8 mouse cellular contexts compared by ENCODE assay signal in genomic region chr11:115564064-115564809, GRCm38 (mm10). TPM values are rescaled to one million over a fixed set of nuclear protein-coding genes. Genes with fewer than 3 reads are reported as not detected.
DNase-seq lines count a peak whose midpoint lies in the region; ATAC-seq and TF ChIP-seq lines count a peak whose summit lies in the region.

TSS of gene Nup85 (plus strand) at chr11:115564434.

- peak; percentile 94 for ATAC-seq in forebrain, postnatal 0 days
- ATAC-seq in lung, embryonic 15.5 days (ENCODE audit: borderline replicate concordance, extremely low read depth, low FRiP score, low TSS enrichment) = peak; percentile 90

- peaks cover 29% of the 10 kb centered on the region for H3K79me2 ChIP-seq in MEL (ENCODE audit: control insufficient read depth, insufficient read depth, low read length, poor library complexity)

- no peak for TF ChIP-seq EP300 in MEL (IDR thresholded peaks at IDR 0.05; ENCODE audit: low read depth in 1 of 2, low read length in 2 of 2)

- under 1% methylated on average over 42 of the region's 42 CpGs for WGBS in cerebellum, adult 2 months
- WGBS in forebrain, postnatal 0 days = under 1% methylated on average over 42 of the region's 42 CpGs
- under 1% methylated on average over 42 of the region's 42 CpGs for WGBS in lung, embryonic 15.5 days

- no peaks in the 10 kb centered on the region for H3K27me3 ChIP-seq in MEL (ENCODE audit: control insufficient read depth in 1 of 2, insufficient read depth in 2 of 2, low read length in 2 of 2)
- no peaks in the 10 kb centered on the region for H3K27me3 ChIP-seq in cerebellum, adult 2 months (ENCODE audit: control insufficient read depth, insufficient read depth, low read length)
- no peaks in the 10 kb centered on the region for H3K27me3 ChIP-seq in forebrain, postnatal 0 days (ENCODE audit: insufficient read depth, low read length)
- H3K27me3 ChIP-seq in lung, embryonic 15.5 days = no peaks in the 10 kb centered on the region

- peak; percentile 97 to 98 for TF ChIP-seq POLR2A in MEL (IDR thresholded peaks at IDR 0.05; ENCODE audit: control insufficient read depth in 1 of 2, insufficient read depth in 1 of 2, low read depth in 1 of 2, low read length in 2 of 2, poor library complexity in 1 of 2)
- TF ChIP-seq POLR2A in cerebellum, adult 2 months (IDR thresholded peaks at IDR 0.05; ENCODE audit: borderline replicate concordance, insufficient read depth, low read length) = peak; percentile 75; the same call in 1 of the 2 replicates

- H3K9me3 ChIP-seq in MEL (replicated peaks; ENCODE audit: insufficient read depth, low read length) = no peaks in the 10 kb centered on the region
- no peaks in the 10 kb centered on the region for H3K9me3 ChIP-seq in forebrain, postnatal 0 days (ENCODE audit: low read length)
- no peaks in the 10 kb centered on the region for H3K9me3 ChIP-seq in lung, embryonic 15.5 days

- peaks cover 15 to 16% of the 10 kb centered on the region in 2 experiments for H3K36me3 ChIP-seq in MEL (ENCODE audit: control insufficient read depth in 1 of 2, insufficient read depth in 2 of 2, low read length in 2 of 2)
- peaks cover 23% of the 10 kb centered on the region for H3K36me3 ChIP-seq in forebrain, postnatal 0 days (ENCODE audit: insufficient read depth)
- peaks cover 33% of the 10 kb centered on the region for H3K36me3 ChIP-seq in lung, embryonic 15.5 days

- DNase-seq in MEL (ENCODE audit: low read depth, low spot score) = peak; percentile 100
- peak; percentile 96 to 98 for DNase-seq in cerebellum, adult 2 months
- peak; percentile 99 for DNase-seq in forebrain, postnatal 0 days
- peak; percentile 99 for DNase-seq in heart, postnatal 4 days
- DNase-seq in layer of hippocampus, adult 8-10 months (ENCODE audit: low spot score in 2 of 2) = peak; percentile 95 to 98
- DNase-seq in ovary, adult 18-20 months (ENCODE audit: low spot score) = peak; percentile 94
- DNase-seq in thymus, postnatal 0 days (ENCODE audit: low spot score) = peak; percentile 97

- peak in 1 of 3 experiments; percentile 35; a peak in 2 of 6 replicates for TF ChIP-seq CTCF in MEL (IDR thresholded peaks at IDR 0.05 in 2 of 3, conservative IDR thresholded peaks at IDR 0.05 in 1 of 3; ENCODE audit: control insufficient read depth in 1 of 3, insufficient read depth in 1 of 3, low read depth in 2 of 3, low read length in 3 of 3, poor library complexity in 1 of 3, severe bottlenecking in 1 of 3)
- no peak for TF ChIP-seq CTCF in cerebellum, adult 2 months (IDR thresholded peaks at IDR 0.05; ENCODE audit: borderline replicate concordance, insufficient read depth, low read depth, low read length)
- TF ChIP-seq CTCF in forebrain, postnatal 0 days (IDR thresholded peaks at IDR 0.05; ENCODE audit: low read depth) = no peak; the same call in 1 of the 2 replicates

- peak within 1 kb of the TSS; percentile 63 for H3K4me2 ChIP-seq in forebrain, postnatal 0 days (ENCODE audit: low read depth)
- H3K4me2 ChIP-seq in lung, embryonic 15.5 days = peak within 1 kb of the TSS; percentile 74

- peak within 1 kb of the TSS; percentile 71 to 75 for H3K4me3 ChIP-seq in MEL (ENCODE audit: control insufficient read depth in 1 of 2, insufficient read depth in 1 of 2, low read depth in 2 of 2, low read length in 2 of 2)
- peak within 1 kb of the TSS; percentile 89 for H3K4me3 ChIP-seq in cerebellum, adult 2 months (replicated peaks; ENCODE audit: insufficient read depth, low read depth, low read length)
- H3K4me3 ChIP-seq in forebrain, postnatal 0 days (ENCODE audit: low read depth, low read length) = peak within 1 kb of the TSS; percentile 73
- H3K4me3 ChIP-seq in lung, embryonic 15.5 days = peak within 1 kb of the TSS; percentile 86

- peak within 1 kb of the TSS; percentile 86 for H3K27ac ChIP-seq in MEL (ENCODE audit: control insufficient read depth, low read depth, low read length)
- peak within 1 kb of the TSS; percentile 93 for H3K27ac ChIP-seq in cerebellum, adult 2 months (ENCODE audit: insufficient read depth, low read length)
- peak within 1 kb of the TSS; percentile 76 for H3K27ac ChIP-seq in forebrain, postnatal 0 days (ENCODE audit: low read depth, low read length)
- peak within 1 kb of the TSS; percentile 86 for H3K27ac ChIP-seq in lung, embryonic 15.5 days

- H3K9ac ChIP-seq in MEL (ENCODE audit: control insufficient read depth, low read depth, low read length, poor library complexity, severe bottlenecking) = peak within 1 kb of the TSS; percentile 76
- peak within 1 kb of the TSS; percentile 69 for H3K9ac ChIP-seq in forebrain, postnatal 0 days
- peak within 1 kb of the TSS; percentile 70 for H3K9ac ChIP-seq in lung, embryonic 15.5 days

- peaks cover 0 to 12% of the 10 kb centered on the region in 2 experiments; a peak in 2 of 4 replicates for H3K4me1 ChIP-seq in MEL (ENCODE audit: control insufficient read depth in 1 of 2, insufficient read depth in 2 of 2, low read length in 2 of 2)
- no peaks in the 10 kb centered on the region for H3K4me1 ChIP-seq in cerebellum, adult 2 months (ENCODE audit: control insufficient read depth, insufficient read depth, low read length)
- H3K4me1 ChIP-seq in forebrain, postnatal 0 days (ENCODE audit: insufficient read depth) = 0 out of 2 replicates have a peak, but pooled peaks cover 7% of the 10 kb centered on the region
- peaks cover 11% of the 10 kb centered on the region for H3K4me1 ChIP-seq in lung, embryonic 15.5 days

- TF ChIP-seq RAD21 in MEL (IDR thresholded peaks at IDR 0.05; ENCODE audit: low read depth, low read length) = no peak

TF ChIP-seq in MEL, 35 proteins besides CTCF, POLR2A, EP300 and RAD21 (continues in another document):
- TF ChIP-seq UBTF (IDR thresholded peaks at IDR 0.05; ENCODE audit: borderline replicate concordance, insufficient read depth, low read depth, low read length) (0 out of 2 replicates have a peak, but pooled peaks have one; percentile 73), POLR2AphosphoS5 (IDR thresholded peaks at IDR 0.05; ENCODE audit: borderline replicate concordance, low read depth, low read length) (peak; percentile 30; the same call in 1 of the 2 replicates), ZNF384 (IDR thresholded peaks at IDR 0.05; ENCODE audit: low read depth, low read length) (no peak), TBP (IDR thresholded peaks at IDR 0.05; ENCODE audit: low read depth, low read length) (peak; percentile 88), GABPA (IDR thresholded peaks at IDR 0.05; ENCODE audit: low read depth, low read length) (no peak), MXI1 (IDR thresholded peaks at IDR 0.05; ENCODE audit: low read depth, low read length) (peak; percentile 94), RCOR1 (IDR thresholded peaks at IDR 0.05; ENCODE audit: low read depth, low read length) (no peak), ZC3H11A (IDR thresholded peaks at IDR 0.05; ENCODE audit: low read depth, low read length) (no peak), TCF12 (IDR thresholded peaks at IDR 0.05; ENCODE audit: low read depth, low read length) (no peak), USF1 (IDR thresholded peaks at IDR 0.05; ENCODE audit: low read depth, low read length) (no peak), ETS1 (IDR thresholded peaks at IDR 0.05; ENCODE audit: low read depth, low read length) (no peak), CHD1 (IDR thresholded peaks at IDR 0.05; ENCODE audit: low read depth, low read length) (no peak), NRF1 (IDR thresholded peaks at IDR 0.05; ENCODE audit: insufficient read depth, low read depth, low read length, poor library complexity, severe bottlenecking) (peak; percentile 87), NELFE (IDR thresholded peaks at IDR 0.05; ENCODE audit: low read depth, low read length) (peak; percentile 78), TAL1 (IDR thresholded peaks at IDR 0.05; ENCODE audit: low read length) (no peak), MEF2A (IDR thresholded peaks at IDR 0.05; ENCODE audit: extremely low read depth, insufficient replicate concordance, low read depth, low read length, poor library complexity, severe bottlenecking) (no peak), E2F4 (IDR thresholded peaks at IDR 0.05; ENCODE audit: borderline replicate concordance, low read depth, low read length) (peak; percentile 98), ZMIZ1 (IDR thresholded peaks at IDR 0.05; ENCODE audit: low read depth, low read length) (no peak), POLR2AphosphoS2 (IDR thresholded peaks at IDR 0.05; ENCODE audit: low read length) (peak; percentile 84), MAFK (IDR thresholded peaks at IDR 0.05; ENCODE audit: borderline replicate concordance, low read depth, low read length) (no peak), BHLHE40 (IDR thresholded peaks at IDR 0.05; ENCODE audit: borderline replicate concordance, low read depth, low read length) (no peak), ZKSCAN1 (IDR thresholded peaks at IDR 0.05; ENCODE audit: low read depth, low read length) (no peak), SIN3A (IDR thresholded peaks at IDR 0.05; ENCODE audit: low read length) (peak; percentile 96), GATA1 (IDR thresholded peaks at IDR 0.05; ENCODE audit: low read depth, low read length) (peak; percentile 80), MAZ (IDR thresholded peaks at IDR 0.05; ENCODE audit: low read depth, low read length) (no peak; the same call in 1 of the 2 replicates), KAT2A (conservative IDR thresholded peaks at IDR 0.05; ENCODE audit: low read depth, low read length) (peak; percentile 71; the same call in 1 of the 2 replicates), HCFC1 (IDR thresholded peaks at IDR 0.05; ENCODE audit: low read depth, low read length) (peak; percentile 91), CHD2 (IDR thresholded peaks at IDR 0.05; ENCODE audit: low read length) (no peak), MYB (IDR thresholded peaks at IDR 0.05; ENCODE audit: low read depth, low read length) (no peak), USF2 (IDR thresholded peaks at IDR 0.05; ENCODE audit: borderline replicate concordance in 1 of 2, insufficient read depth in 1 of 2, low read depth in 1 of 2, low read length in 2 of 2) (no peak), MYC (IDR thresholded peaks at IDR 0.05; ENCODE audit: low read depth, low read length) (peak; percentile 93)

RNA-seq across cellular contexts. Expression of gene Nup85, which starts in this region (rescaled TPM):
- total RNA-seq in MEL (2012; rRNA removed) = 338 and 362 TPM in 2 replicates
- polyA plus RNA-seq in MEL (2012; ENCODE audit: insufficient read depth in 1 of 2, insufficient read length in 2 of 2, low read depth in 1 of 2, low replicate concordance in 2 of 2, missing spikeins in 1 of 2) = 100 to 1,000 TPM in 1 of 2 experiments, not detected in 1; 370 TPM
- 93.2 and 104 TPM in 2 replicates for polyA plus RNA-seq in cerebellum, adult 2 months (2012; rRNA removed)
- 62.6 and 90.3 TPM in 2 replicates for total RNA-seq in forebrain, postnatal 0 days (2014; rRNA removed)
- 66.2 and 78.7 TPM in 2 replicates for polyA plus RNA-seq in forebrain, postnatal 0 days (2015; fragmentation: Nextera tagmentation; extraction: Ambion mirVana)
- total RNA-seq in heart, postnatal 4 days (2021) = 10 to 100 TPM; 46.6 to 50.5 TPM
- total RNA-seq in layer of hippocampus, adult 8-10 months (2022) = 10 to 100 TPM; 47.0 to 64.9 (median 53.1) TPM
- 190 and 192 TPM in 2 replicates for polyA plus RNA-seq in lung, embryonic 15.5 days (2015; fragmentation: Nextera tagmentation; extraction: Ambion mirVana)
- 148 and 163 TPM in 2 replicates for polyA plus RNA-seq in thymus, postnatal 0 days (2015; fragmentation: Nextera tagmentation; extraction: Ambion mirVana)

Comparison
In these comparisons a context has a peak if more than half of its experiments do, and no peak if none do; other contexts are left out.
1. Peak in every context shown above with its lines: DNase-seq, ATAC-seq, H3K4me3 ChIP-seq and H3K27ac ChIP-seq.